Mouse (Mus musculus): ENCODE results near the gene Lsm14b.

DNA sequence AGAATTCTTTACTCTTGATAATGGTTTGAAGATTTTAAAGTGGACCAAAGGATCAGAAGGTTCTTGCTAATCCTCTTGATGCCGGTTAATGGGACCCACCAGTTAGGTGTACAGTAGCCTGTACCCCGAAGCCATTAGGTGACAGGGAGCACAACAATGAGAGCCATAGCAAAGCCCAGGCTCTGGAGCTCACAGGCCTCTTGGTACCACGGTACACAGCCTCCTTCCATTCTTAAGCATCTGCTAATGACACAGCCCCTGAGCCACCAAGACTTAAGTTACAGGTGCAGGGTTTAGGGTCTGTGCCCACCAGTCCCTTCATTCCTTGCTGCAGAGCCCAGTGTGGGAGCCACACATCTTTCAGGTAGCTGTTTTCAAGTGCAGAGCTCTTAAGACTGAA, 46.5 kb upstream of the Lsm14b start:
- no peak for TF ChIP-seq HCFC1 (IDR thresholded peaks at IDR 0.05; ENCODE audit: borderline replicate concordance, insufficient read depth, low read length)
- no peak for TF ChIP-seq ZC3H11A (IDR thresholded peaks at IDR 0.05; ENCODE audit: borderline replicate concordance, low read depth, low read length)
- no peak for TF ChIP-seq CHD2 (IDR thresholded peaks at IDR 0.05; ENCODE audit: low read depth, low read length)
- TF ChIP-seq MAFK (IDR thresholded peaks at IDR 0.05; ENCODE audit: insufficient read depth, low read depth, low read length): no peak

All from ES-E14 (cell line).